Mouse (Mus musculus) MEL (cell line): ENCODE data around the gene Abhd15. TPM values are rescaled to one million over a fixed set of nuclear protein-coding genes. Genes with fewer than 3 reads are reported as not detected.

Source experiments
- DNase-seq: peaks from one replicate; pipeline ENCODE4 v3.0.0; 2011; ENCODE audit warnings: low read depth, low spot score
- H3K27ac ChIP-seq: 2 replicates; pipeline ENCODE4 v1.5.1; 2012; ENCODE audit warnings: low read depth, mild to moderate bottlenecking, control low read depth, low read length, moderate library complexity; ENCODE audit not compliant: control insufficient read depth
- H3K27me3 ChIP-seq, 2 experiments: fragments of 150-350 bp in 1 of 2; sonication (generic) in 1 of 2; 2 replicates each; pipeline ENCODE4 v1.6.1; 2012; ENCODE audit warnings: low read length in 2 of 2, mild to moderate bottlenecking in 2 of 2, improper control_type of control experiment in 1 of 2, moderate library complexity in 1 of 2; ENCODE audit not compliant: insufficient read depth in 2 of 2, control insufficient read depth in 1 of 2
- H3K36me3 ChIP-seq, 2 experiments: 2 replicates each; pipeline ENCODE4 v1.6.1; 2012 to 2014; ENCODE audit warnings: low read length in 2 of 2, improper control_type of control experiment in 1 of 2, inconsistent platforms in 1 of 2, mild to moderate bottlenecking in 1 of 2; ENCODE audit not compliant: insufficient read depth in 2 of 2, control insufficient read depth in 1 of 2
- H3K4me1 ChIP-seq, 2 experiments: fragments of 150-350 bp in 1 of 2; sonication (generic) in 1 of 2; 2 replicates each; pipeline ENCODE4 v1.6.1; 2012; ENCODE audit warnings: low read length in 2 of 2, improper control_type of control experiment in 1 of 2, mild to moderate bottlenecking in 1 of 2; ENCODE audit not compliant: insufficient read depth in 2 of 2, control insufficient read depth in 1 of 2
- H3K4me3 ChIP-seq, 2 experiments: fragments of 150-350 bp in 1 of 2; sonication (generic) in 1 of 2; 2 replicates each; pipeline ENCODE4 v1.5.1; 2012; ENCODE audit warnings: low read depth in 2 of 2, low read length in 2 of 2, mild to moderate bottlenecking in 2 of 2, moderate library complexity in 2 of 2, control low read depth in 1 of 2, improper control_type of control experiment in 1 of 2; ENCODE audit not compliant: control insufficient read depth in 1 of 2, insufficient read depth in 1 of 2
- H3K79me2 ChIP-seq: 2 replicates; pipeline ENCODE4 v1.6.1; 2012; ENCODE audit warnings: mild to moderate bottlenecking, low read length, moderate library complexity; ENCODE audit not compliant: control insufficient read depth, poor library complexity, insufficient read depth
- H3K9ac ChIP-seq: 2 replicates; pipeline ENCODE4 v1.6.1; 2012; ENCODE audit warnings: low read depth, mild to moderate bottlenecking, control low read depth, low read length, moderate library complexity; ENCODE audit not compliant: control insufficient read depth, poor library complexity, severe bottlenecking
- H3K9me3 ChIP-seq: fragments of 150-350 bp; sonication (generic); replicated peaks from 2 replicates; pipeline ENCODE4 v1.6.1; 2012; ENCODE audit warnings: mild to moderate bottlenecking, low read length, improper control_type of control experiment, moderate library complexity; ENCODE audit not compliant: insufficient read depth
- BHLHE40 ChIP-seq: IDR thresholded peaks from 2 replicates; pipeline ENCODE4 v1.6.1; 2012; ENCODE audit warnings: low read depth, mild to moderate bottlenecking, inconsistent platforms, low read length, improper control_type of control experiment, borderline replicate concordance
- CTCF ChIP-seq, 3 experiments: IDR thresholded peaks in 2 of 3; conservative IDR thresholded peaks in 1 of 3; 2 replicates each; pipeline ENCODE4 v1.5.1; 2011 to 2012; ENCODE audit warnings: low read length in 3 of 3, low read depth in 2 of 3, mild to moderate bottlenecking in 2 of 3, improper control_type of control experiment in 1 of 3, inconsistent platforms in 1 of 3, mixed read lengths in 1 of 3, moderate library complexity in 1 of 3; ENCODE audit not compliant: control insufficient read depth in 1 of 3, insufficient read depth in 1 of 3, poor library complexity in 1 of 3, severe bottlenecking in 1 of 3
- ELF1 ChIP-seq: IDR thresholded peaks from 2 replicates; pipeline ENCODE4 v1.6.1; 2014; ENCODE audit warnings: low read depth, mild to moderate bottlenecking, inconsistent platforms, low read length, improper control_type of control experiment, moderate library complexity
- JUND ChIP-seq: IDR thresholded peaks from 2 replicates; pipeline ENCODE4 v1.6.1; 2011; ENCODE audit warnings: low read depth, mild to moderate bottlenecking, improper control_type of control experiment, low read length
- MAFK ChIP-seq: IDR thresholded peaks from 2 replicates; pipeline ENCODE4 v1.6.1; 2011; ENCODE audit warnings: low read depth, mild to moderate bottlenecking, low read length, improper control_type of control experiment, borderline replicate concordance
- MXI1 ChIP-seq: IDR thresholded peaks from 2 replicates; pipeline ENCODE4 v1.6.1; 2011; ENCODE audit warnings: mild to moderate bottlenecking, low read depth, low read length, improper control_type of control experiment
- MYC ChIP-seq: IDR thresholded peaks from 2 replicates; pipeline ENCODE4 v1.6.1; 2011; ENCODE audit warnings: low read depth, mild to moderate bottlenecking, low read length, improper control_type of control experiment, moderate library complexity
- POLR2A ChIP-seq, 2 experiments: IDR thresholded peaks; 2 replicates each; pipeline ENCODE4 v1.6.1; 2011 to 2012; ENCODE audit warnings: low read length in 2 of 2, mild to moderate bottlenecking in 2 of 2, control low read depth in 1 of 2, improper control_type of control experiment in 1 of 2, low read depth in 1 of 2, moderate library complexity in 1 of 2; ENCODE audit not compliant: control insufficient read depth in 1 of 2, insufficient read depth in 1 of 2, poor library complexity in 1 of 2
- POLR2AphosphoS2 ChIP-seq: IDR thresholded peaks from 2 replicates; pipeline ENCODE4 v1.6.1; 2011; ENCODE audit warnings: low read length, improper control_type of control experiment
- RAD21 ChIP-seq: IDR thresholded peaks from 2 replicates; pipeline ENCODE4 v1.6.1; 2011; ENCODE audit warnings: mild to moderate bottlenecking, low read depth, low read length, improper control_type of control experiment
- RCOR1 ChIP-seq: IDR thresholded peaks from 2 replicates; pipeline ENCODE4 v1.6.1; 2012; ENCODE audit warnings: low read depth, mild to moderate bottlenecking, inconsistent platforms, low read length, improper control_type of control experiment
- TAL1 ChIP-seq: IDR thresholded peaks from 2 replicates; pipeline ENCODE4 v1.6.1; 2012; ENCODE audit warnings: mild to moderate bottlenecking, inconsistent platforms, low read length, moderate library complexity, mixed read lengths
- USF2 ChIP-seq, 2 experiments: IDR thresholded peaks; 2 replicates each; pipeline ENCODE4 v1.6.1; 2011 to 2012; ENCODE audit warnings: improper control_type of control experiment in 2 of 2, low read length in 2 of 2, borderline replicate concordance in 1 of 2, inconsistent platforms in 1 of 2, low read depth in 1 of 2, mild to moderate bottlenecking in 1 of 2; ENCODE audit not compliant: insufficient read depth in 1 of 2
- ZKSCAN1 ChIP-seq: IDR thresholded peaks from 2 replicates; pipeline ENCODE4 v1.6.1; 2012; ENCODE audit warnings: low read depth, mild to moderate bottlenecking, inconsistent platforms, low read length, improper control_type of control experiment, moderate library complexity
- polyA plus RNA-seq, 2 experiments: library from polyadenylated mRNA; stranded (reverse) in 1 of 2; unstranded in 1 of 2; fragments of >175 nt in 1 of 2; fragments of >200 nt in 1 of 2; gene quantifications; 2 replicates each; pipeline versions ENCODE4 v1.2.1 to v1.2.4; 2012; ENCODE audit warnings: low replicate concordance in 2 of 2, low read depth in 1 of 2; ENCODE audit not compliant: insufficient read length in 2 of 2, insufficient read depth in 1 of 2, missing spikeins in 1 of 2
- total RNA-seq: library from RNA; depleted of rRNA; stranded (reverse); fragments of 300-350 nt; gene quantifications from 2 replicates; pipeline ENCODE4 v1.2.3, GENCODE M21; 2012

Abhd15 gene
- total and polyA plus RNA-seq, 3 experiments: 1.7 to 1.9 TPM; not detected in 1

- Histone ChIP-seq H3K4me3 (no peak overlapping the region), H3K27ac (no peak overlapping the region), H3K27me3 (no peaks in the 10 kb centered on the region), H3K9ac (no peak overlapping the region), H3K36me3 (peaks cover 0 to 1% of the 10 kb centered on the region in 2 experiments; a peak in 1 of 4 replicates), H3K79me2 (no peaks in the 10 kb centered on the region), H3K9me3 (no peaks in the 10 kb centered on the region), H3K4me1 (peaks cover 0 to 4% of the 10 kb centered on the region in 2 experiments; a peak in 1 of 4 replicates)
- no peak for DNase-seq
- TF ChIP-seq RAD21: no peak
- TF ChIP-seq ZKSCAN1: no peak
- no peak for TF ChIP-seq BHLHE40
- no peak for TF ChIP-seq JUND
- no peak for TF ChIP-seq MXI1
- TF ChIP-seq MYC: no peak
- TF ChIP-seq RCOR1: no peak
- no peak for TF ChIP-seq CTCF (IDR thresholded peaks at IDR 0.05 in 2 of 3, conservative IDR thresholded peaks at IDR 0.05 in 1 of 3; ENCODE audit: control insufficient read depth in 1 of 3, insufficient read depth in 1 of 3, low read depth in 2 of 3, low read length in 3 of 3, poor library complexity in 1 of 3, severe bottlenecking in 1 of 3)
- no peak for TF ChIP-seq TAL1
- TF ChIP-seq ELF1: no peak
Observed at GRCm38 (mm10) chr11:77505291-77505980, 9.5 kb upstream of the Abhd15 start.

DNA sequence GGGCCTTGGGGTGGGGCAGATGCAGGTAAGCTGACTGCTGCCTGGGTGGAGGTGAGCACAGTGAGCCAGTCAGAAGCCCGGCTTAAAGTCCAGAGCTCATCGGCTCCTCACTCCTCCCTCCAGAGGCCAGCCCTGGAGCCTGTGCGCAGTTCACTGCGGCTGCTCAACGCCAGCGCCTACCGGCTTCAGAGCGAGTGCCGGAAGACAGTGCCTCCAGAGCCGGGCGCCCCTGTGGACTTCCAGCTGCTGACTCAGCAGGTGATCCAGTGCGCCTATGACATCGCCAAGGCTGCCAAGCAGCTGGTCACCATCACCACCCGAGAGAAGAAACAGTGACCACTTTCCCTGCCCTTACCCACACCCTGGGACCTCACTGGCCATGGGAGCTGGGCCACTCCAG is 8.6 kb upstream of the Abhd15 start:
- Histone ChIP-seq H3K4me3 (no peak overlapping the region), H3K36me3 (peaks cover 0 to 1% of the 10 kb centered on the region in 2 experiments; a peak in 1 of 4 replicates), H3K9ac (no peak overlapping the region), H3K79me2 (no peaks in the 10 kb centered on the region), H3K27me3 (no peaks in the 10 kb centered on the region), H3K9me3 (no peaks in the 10 kb centered on the region), H3K4me1 (peaks cover 0 to 4% of the 10 kb centered on the region in 2 experiments; a peak in 1 of 4 replicates), H3K27ac (no peak overlapping the region)
- TF ChIP-seq RAD21: no peak
- TF ChIP-seq ZKSCAN1: no peak
- 0 out of 2 replicates have a peak, but pooled peaks have one; percentile 63 for TF ChIP-seq MAFK
- no peak for TF ChIP-seq POLR2AphosphoS2
- no peak for TF ChIP-seq POLR2A (IDR thresholded peaks at IDR 0.05; ENCODE audit: control insufficient read depth in 1 of 2, insufficient read depth in 1 of 2, low read depth in 1 of 2, low read length in 2 of 2, poor library complexity in 1 of 2)
- no peak for DNase-seq

GRCm38 (mm10) chr11:77506941-77507340 is 8.0 kb upstream of the Abhd15 start:
- Histone ChIP-seq H3K79me2 (no peaks in the 10 kb centered on the region), H3K36me3 (peaks cover 0 to 1% of the 10 kb centered on the region in 2 experiments; a peak in 1 of 4 replicates), H3K4me1 (peaks cover 0 to 4% of the 10 kb centered on the region in 2 experiments; a peak in 1 of 4 replicates), H3K27ac (no peak overlapping the region), H3K9ac (no peak overlapping the region), H3K4me3 (no peak overlapping the region), H3K27me3 (no peaks in the 10 kb centered on the region), H3K9me3 (no peaks in the 10 kb centered on the region)
- TF ChIP-seq USF2 (IDR thresholded peaks at IDR 0.05; ENCODE audit: borderline replicate concordance in 1 of 2, insufficient read depth in 1 of 2, low read depth in 1 of 2, low read length in 2 of 2): no peak
- DNase-seq: no peak
